Mouse (Mus musculus) hindbrain, embryonic 11.5 days (tissue): ENCODE measurements around the gene Gm42372. TPM values are rescaled to one million over a fixed set of nuclear protein-coding genes. Genes with fewer than 3 reads are reported as not detected.
A peak's percentile ranks its signal among the peaks of the same experiment; 100 is the strongest.
"Not testable (repeated sequence)": the region's sequence is repeated elsewhere in the genome, so short reads cannot be mapped to it uniquely, and the experiment has no call there.

Source experiments
- ATAC-seq: fragments of 200-750 bp; cut with Nextera tagmentation; 2 replicates; pipeline ENCODE4 v1.8.0; 2017; ENCODE audit warnings: mild to moderate bottlenecking, moderate TSS enrichment, moderate library complexity; ENCODE audit not compliant: low FRiP score
- DNase-seq: peaks from one replicate; pipeline ENCODE4 v3.0.0-alpha.2; 2015; ENCODE audit warnings: low spot score
- H3K27ac ChIP-seq: fragments of 300-500 bp; sonication (generic); 2 replicates; pipeline ENCODE4 v1.5.1; 2014; ENCODE audit warnings: mild to moderate bottlenecking, low read depth, low read length
- H3K27me3 ChIP-seq: fragments of 300-500 bp; sonication (generic); 2 replicates; pipeline ENCODE4 v1.6.1; 2014; ENCODE audit warnings: mild to moderate bottlenecking, low read length, moderate library complexity, mixed read lengths; ENCODE audit not compliant: control insufficient read depth, insufficient read depth
- H3K36me3 ChIP-seq: fragments of 300-500 bp; sonication (generic); 2 replicates; pipeline ENCODE4 v1.6.1; 2014; ENCODE audit warnings: mild to moderate bottlenecking, low read length, moderate library complexity, mixed read lengths; ENCODE audit not compliant: control insufficient read depth, insufficient read depth
- H3K4me1 ChIP-seq: fragments of 300-500 bp; sonication (generic); replicated peaks from 2 replicates; pipeline ENCODE4 v1.6.1; 2014; ENCODE audit warnings: low read length, mixed read lengths; ENCODE audit not compliant: control insufficient read depth, insufficient read depth
- H3K4me2 ChIP-seq: fragments of 300-500 bp; sonication (generic); replicated peaks from 2 replicates; pipeline ENCODE4 v1.6.1; 2014; ENCODE audit warnings: mild to moderate bottlenecking, low read depth, low read length
- H3K4me3 ChIP-seq: fragments of 300-500 bp; sonication (generic); 2 replicates; pipeline ENCODE4 v1.5.1; 2014; ENCODE audit warnings: low read depth, low read length
- H3K9ac ChIP-seq: fragments of 300-500 bp; sonication (generic); 2 replicates; pipeline ENCODE4 v1.6.1; 2014; ENCODE audit warnings: low read depth, low read length
- H3K9me3 ChIP-seq: fragments of 300-500 bp; sonication (generic); 2 replicates; pipeline ENCODE4 v1.6.1; 2016; ENCODE audit warnings: low read length; ENCODE audit not compliant: control insufficient read depth
- WGBS: fragments of 180-500 bp; shearing (Covaris S2); extraction: QIAGEN DNeasy Blood & Tissue Kit; methylation state at CpG from one replicate; pipeline ENCODE4 v1.1.7; 2014; 5-methylcytosine and 5-hydroxymethylcytosine counted together
- polyA plus RNA-seq: library from polyadenylated mRNA; unstranded; fragments of >200 nt; fragmentation: Nextera tagmentation; extraction: Ambion mirVana; gene quantifications from 2 replicates; pipeline ENCODE4 v1.2.1, GENCODE M21; 2014

Gm42372 gene
- polyA plus RNA-seq, 1 experiment from 2014 or later, result 1.7 TPM

GRCm38 (mm10) chr7:16946441-16947348 lies 36.2 kb upstream of the Gm42372 start:
- H3K9me3 ChIP-seq, result no peaks in the 10 kb centered on the region
- ATAC-seq, result no peak
- H3K36me3 ChIP-seq, result no peaks in the 10 kb centered on the region
- H3K27ac ChIP-seq, result no peak overlapping the region
- WGBS, result 1% methylated on average over 52 of the region's 53 CpGs
- H3K9ac ChIP-seq, result peak overlapping the region; percentile 64
- H3K27me3 ChIP-seq, result peaks cover 50% of the 10 kb centered on the region
- peak overlapping the region; percentile 67 for H3K4me3 ChIP-seq
- peak overlapping the region; percentile 87 for H3K4me2 ChIP-seq
- peaks cover 28% of the 10 kb centered on the region; the same call in 1 of the 2 replicates for H3K4me1 ChIP-seq
- peak; percentile 52 for DNase-seq

- WGBS, result 18% methylated on average over 22 of the region's 22 CpGs
- Histone ChIP-seq H3K9ac (peak overlapping the region; percentile 64), H3K27ac (no peak overlapping the region), H3K4me1 (peaks cover 28% of the 10 kb centered on the region; the same call in 1 of the 2 replicates), H3K36me3 (no peaks in the 10 kb centered on the region), H3K9me3 (no peaks in the 10 kb centered on the region), H3K27me3 (peaks cover 50% of the 10 kb centered on the region), H3K4me2 (peak overlapping the region; percentile 87), H3K4me3 (peak overlapping the region; percentile 67)
- ATAC-seq, result no peak
- peak; percentile 15 for DNase-seq
Measured at GRCm38 (mm10) chr7:16947349-16947895, 35.5 kb upstream of the Gm42372 start.

DNA sequence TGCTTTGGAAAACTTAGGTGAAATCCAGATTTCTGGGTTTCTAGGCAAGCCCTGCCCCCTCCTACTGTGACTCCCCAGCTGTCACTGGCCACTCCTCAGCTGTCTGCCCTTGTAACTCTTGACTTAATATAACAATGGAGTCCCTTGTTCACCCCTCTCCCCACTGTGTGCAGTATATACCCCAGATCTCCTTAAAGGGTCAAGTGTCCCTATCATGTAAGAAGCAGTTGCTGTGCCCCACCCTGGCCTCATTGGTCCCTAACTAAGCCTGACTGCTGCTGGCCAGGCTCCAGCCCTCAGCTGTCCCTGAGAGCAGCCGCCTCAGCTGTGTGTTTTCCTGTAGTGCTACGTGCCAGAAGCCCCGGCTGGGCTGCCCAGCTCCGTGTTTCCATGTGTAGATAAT lies 34.9 kb upstream of the Gm42372 start:
- ATAC-seq (no peak), DNase-seq (peak; percentile 29)
- H3K9ac ChIP-seq, result peak overlapping the region; percentile 16; the same call in 1 of the 2 replicates
- no peaks in the 10 kb centered on the region for H3K36me3 ChIP-seq
- H3K4me1 ChIP-seq, result peaks cover 28% of the 10 kb centered on the region; the same call in 1 of the 2 replicates
- H3K4me2 ChIP-seq, result peak overlapping the region; percentile 87
- no peak overlapping the region for H3K27ac ChIP-seq
- H3K27me3 ChIP-seq, result peaks cover 50% of the 10 kb centered on the region
- H3K4me3 ChIP-seq, result peak overlapping the region; percentile 67
- H3K9me3 ChIP-seq, result no peaks in the 10 kb centered on the region
- WGBS, result 10% methylated on average over 4 of the region's 4 CpGs

GRCm38 (mm10) chr7:16948923-16949458 lies 33.9 kb upstream of the Gm42372 start:
- H3K9me3 ChIP-seq, result no peaks in the 10 kb centered on the region
- 52% methylated on average over 8 of the region's 8 CpGs for WGBS
- no peak for ATAC-seq
- no peak overlapping the region for H3K27ac ChIP-seq
- H3K36me3 ChIP-seq, result no peaks in the 10 kb centered on the region
- peaks cover 50% of the 10 kb centered on the region for H3K27me3 ChIP-seq
- H3K4me1 ChIP-seq, result peaks cover 28% of the 10 kb centered on the region; the same call in 1 of the 2 replicates
- no peak overlapping the region for H3K9ac ChIP-seq
- no peak for DNase-seq
- H3K4me2 ChIP-seq, result no peak overlapping the region
- H3K4me3 ChIP-seq, result no peak overlapping the region

GRCm38 (mm10) chr7:16949908-16950841 lies 32.7 kb upstream of the Gm42372 start:
- 11% methylated on average over 29 of the region's 29 CpGs for WGBS
- DNase-seq (peak; percentile 89), ATAC-seq (peak; percentile 50)
- H3K9me3 ChIP-seq, result no peaks in the 10 kb centered on the region
- H3K4me3 ChIP-seq, result peak overlapping the region; percentile 16
- H3K36me3 ChIP-seq, result no peaks in the 10 kb centered on the region
- H3K4me2 ChIP-seq, result peak overlapping the region; percentile 42
- H3K27ac ChIP-seq, result no peak overlapping the region
- H3K27me3 ChIP-seq, result peaks cover 46% of the 10 kb centered on the region
- H3K9ac ChIP-seq, result peak overlapping the region; percentile 49; the same call in 1 of the 2 replicates
- peaks cover 26% of the 10 kb centered on the region; the same call in 1 of the 2 replicates for H3K4me1 ChIP-seq

- 0 out of 2 replicates have a peak overlapping the region, but pooled peaks have one; percentile 14 for H3K4me2 ChIP-seq
- 32% methylated on average over 18 of the region's 18 CpGs for WGBS
- H3K27ac ChIP-seq, result no peak overlapping the region
Measured at GRCm38 (mm10) chr7:16950861-16951635, 31.8 kb upstream of the Gm42372 start.

GRCm38 (mm10) chr7:16953776-16954175 lies 29.1 kb upstream of the Gm42372 start:
- not testable (repeated sequence) for DNase-seq, H3K9me3 ChIP-seq, H3K4me3 ChIP-seq, ATAC-seq, H3K27ac ChIP-seq, H3K4me1 ChIP-seq, H3K9ac ChIP-seq, H3K4me2 ChIP-seq, H3K36me3 ChIP-seq
- 61% methylated on average over 2 of the region's 2 CpGs for WGBS
- H3K27me3 ChIP-seq, result peaks cover 10% of the 10 kb centered on the region

More at GRCm38 (mm10) chr7:16950861-16951635, 31.8 kb upstream of the Gm42372 start:
- ATAC-seq (peak; percentile 60), DNase-seq (peak; percentile 89)
- peaks cover 23% of the 10 kb centered on the region; the same call in 1 of the 2 replicates for H3K4me1 ChIP-seq
- H3K4me3 ChIP-seq, result no peak overlapping the region
- H3K9ac ChIP-seq, result no peak overlapping the region
- no peaks in the 10 kb centered on the region for H3K36me3 ChIP-seq
- H3K27me3 ChIP-seq, result peaks cover 38% of the 10 kb centered on the region
- H3K9me3 ChIP-seq, result no peaks in the 10 kb centered on the region
